Mouse (Mus musculus): ENCODE results near the gene Dennd6b. TPM values are rescaled to one million over a fixed set of nuclear protein-coding genes. Genes with fewer than 3 reads are reported as not detected.

Gene Dennd6b
- total and polyA plus RNA-seq, 2 experiments from 2014 or later: 88.2 to 98.8 TPM

DNA sequence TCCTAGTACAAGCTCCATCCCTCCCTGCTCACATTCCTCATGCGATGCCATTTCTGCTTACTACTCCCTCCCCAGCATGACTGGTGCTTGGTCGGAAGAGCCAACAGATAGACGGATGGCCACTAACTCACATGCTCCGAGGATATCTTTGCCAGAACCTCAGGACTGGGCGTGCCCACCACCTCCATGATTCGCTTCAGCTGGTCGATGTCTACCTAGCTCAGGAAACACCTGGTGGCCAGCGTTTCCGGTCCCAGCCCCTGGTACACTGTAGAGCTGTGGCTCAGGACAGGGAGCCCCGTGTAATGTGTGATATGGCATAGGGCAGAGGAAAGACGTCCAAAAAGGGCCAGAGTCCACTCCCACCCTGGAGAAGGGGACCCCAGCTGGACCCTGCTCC is 51.3 kb downstream of the Dennd6b start:
- Histone ChIP-seq H3K27ac (ENCODE audit: low read depth, low read length) (no peak overlapping the region), H3K36me3 (ENCODE audit: insufficient read depth, low read length) (no peaks in the 10 kb centered on the region), H3K9ac (replicated peaks; ENCODE audit: low read length, poor library complexity, severe bottlenecking) (no peak overlapping the region), H3K4me3 (ENCODE audit: low read depth, low read length) (no peak overlapping the region), H3K4me1 (ENCODE audit: insufficient read depth, low read length) (peaks cover 27% of the 10 kb centered on the region), H3K27me3 (ENCODE audit: insufficient read depth, low read length) (no peaks in the 10 kb centered on the region), H3K9me3 (ENCODE audit: low read length) (no peaks in the 10 kb centered on the region), H3K4me2 (ENCODE audit: low read depth, low read length, poor library complexity, severe bottlenecking) (no peak overlapping the region)
- WGBS: 91% methylated on average over 11 of the region's 11 CpGs
- TF ChIP-seq CTCF (IDR thresholded peaks at IDR 0.05): no peak
- no peak for DNase-seq (ENCODE audit: low spot score)
- no peak for ATAC-seq (ENCODE audit: low FRiP score)

DNA sequence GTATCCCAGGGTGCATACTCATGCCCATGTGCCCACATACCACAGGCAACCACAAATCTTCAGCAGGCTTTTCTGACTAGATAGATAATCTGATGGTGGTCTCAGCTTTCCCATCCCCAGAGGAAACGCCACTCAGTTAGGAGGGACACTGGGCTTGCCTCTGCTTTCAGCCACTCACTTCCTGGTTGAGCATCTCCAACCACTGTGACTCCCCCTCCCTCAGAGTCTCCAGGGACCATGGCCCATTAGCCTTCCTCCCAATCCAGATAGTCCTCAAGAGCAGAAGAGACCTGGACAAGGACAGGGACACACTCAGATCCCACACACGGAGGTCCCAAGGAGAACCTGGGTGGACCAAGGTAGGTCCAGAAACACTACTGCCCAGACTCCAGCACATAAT is 53.2 kb downstream of the Dennd6b start:
- Histone ChIP-seq H3K36me3 (ENCODE audit: insufficient read depth, low read length) (no peaks in the 10 kb centered on the region), H3K4me1 (ENCODE audit: insufficient read depth, low read length) (peaks cover 22% of the 10 kb centered on the region), H3K27me3 (ENCODE audit: insufficient read depth, low read length) (peaks cover 5% of the 10 kb centered on the region; the same call in 1 of the 2 replicates), H3K27ac (ENCODE audit: low read depth, low read length) (no peak overlapping the region), H3K9ac (replicated peaks; ENCODE audit: low read length, poor library complexity, severe bottlenecking) (no peak overlapping the region), H3K4me2 (ENCODE audit: low read depth, low read length, poor library complexity, severe bottlenecking) (no peak overlapping the region), H3K9me3 (ENCODE audit: low read length) (no peaks in the 10 kb centered on the region), H3K4me3 (ENCODE audit: low read depth, low read length) (no peak overlapping the region)
- WGBS: 89% methylated on average over 2 of the region's 2 CpGs
- DNase-seq (ENCODE audit: low spot score) (no peak), ATAC-seq (ENCODE audit: low FRiP score) (no peak)
- no peak for TF ChIP-seq CTCF (IDR thresholded peaks at IDR 0.05)

DNA sequence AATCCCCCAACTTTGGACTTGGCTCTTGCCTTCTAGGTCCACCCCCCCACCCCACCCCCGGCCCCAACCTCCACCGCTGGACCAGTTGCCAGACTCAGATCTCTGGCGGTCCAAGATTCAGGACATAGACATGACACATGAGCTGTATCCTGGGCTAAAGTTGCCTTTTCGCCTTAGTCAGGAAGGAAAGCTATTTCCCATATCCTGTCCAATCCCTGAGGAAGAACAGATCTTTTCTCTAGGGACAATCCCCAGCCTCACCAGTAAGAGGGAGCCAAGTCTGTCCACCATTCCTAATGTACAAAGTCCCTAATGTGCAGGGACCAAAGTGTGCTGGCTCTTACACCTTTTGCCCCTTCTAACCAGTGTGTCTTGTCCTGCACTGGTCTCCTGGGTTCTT is 54.4 kb downstream of the Dennd6b start:
- no peak overlapping the region for H3K9ac ChIP-seq (replicated peaks; ENCODE audit: low read length, poor library complexity, severe bottlenecking)
- ATAC-seq (ENCODE audit: low FRiP score) (no peak), DNase-seq (ENCODE audit: low spot score) (no peak)
- no peak overlapping the region for H3K27ac ChIP-seq (ENCODE audit: low read depth, low read length)
- H3K4me1 ChIP-seq (ENCODE audit: insufficient read depth, low read length): peaks cover 14% of the 10 kb centered on the region; the same call in 1 of the 2 replicates
- H3K9me3 ChIP-seq (ENCODE audit: low read length): no peaks in the 10 kb centered on the region
- no peak overlapping the region for H3K4me3 ChIP-seq (ENCODE audit: low read depth, low read length)
- H3K27me3 ChIP-seq (ENCODE audit: insufficient read depth, low read length): peaks cover 5% of the 10 kb centered on the region; the same call in 1 of the 2 replicates
- TF ChIP-seq CTCF (IDR thresholded peaks at IDR 0.05): no peak
- WGBS: 72% methylated on average over 4 of the region's 4 CpGs
- H3K4me2 ChIP-seq (ENCODE audit: low read depth, low read length, poor library complexity, severe bottlenecking): no peak overlapping the region
- no peaks in the 10 kb centered on the region for H3K36me3 ChIP-seq (ENCODE audit: insufficient read depth, low read length)

DNA sequence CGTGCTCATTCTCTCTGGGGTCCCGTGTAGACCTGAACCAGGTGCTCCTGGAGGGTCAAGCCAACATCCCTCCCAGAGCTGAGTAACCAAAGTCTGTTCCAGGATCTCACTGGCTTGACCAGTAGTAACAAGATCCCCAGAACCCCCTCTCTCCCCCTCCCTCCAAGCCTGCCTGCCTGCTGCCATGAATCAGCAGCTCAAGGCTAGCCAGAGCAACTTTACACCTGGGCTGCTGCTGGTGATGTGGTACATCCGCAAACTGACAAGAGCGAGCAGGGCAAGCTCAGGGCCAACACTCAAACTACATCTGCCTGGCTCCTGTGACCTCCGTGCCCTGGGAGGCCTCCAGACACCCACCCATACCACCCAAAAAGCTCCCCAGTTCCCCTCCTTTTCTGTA is 54.9 kb downstream of the Dennd6b start:
- H3K4me2 ChIP-seq (ENCODE audit: low read depth, low read length, poor library complexity, severe bottlenecking): no peak overlapping the region
- H3K27ac ChIP-seq (ENCODE audit: low read depth, low read length): no peak overlapping the region
- peaks cover 11% of the 10 kb centered on the region; the same call in 1 of the 2 replicates for H3K4me1 ChIP-seq (ENCODE audit: insufficient read depth, low read length)
- H3K9ac ChIP-seq (replicated peaks; ENCODE audit: low read length, poor library complexity, severe bottlenecking): no peak overlapping the region
- ATAC-seq (ENCODE audit: low FRiP score) (no peak), DNase-seq (ENCODE audit: low spot score) (no peak)
- no peak overlapping the region for H3K4me3 ChIP-seq (ENCODE audit: low read depth, low read length)
- TF ChIP-seq CTCF (IDR thresholded peaks at IDR 0.05): no peak
- H3K36me3 ChIP-seq (ENCODE audit: insufficient read depth, low read length): no peaks in the 10 kb centered on the region
- peaks cover 5% of the 10 kb centered on the region; the same call in 1 of the 2 replicates for H3K27me3 ChIP-seq (ENCODE audit: insufficient read depth, low read length)
- no peaks in the 10 kb centered on the region for H3K9me3 ChIP-seq (ENCODE audit: low read length)
- WGBS: 28% methylated on average over 5 of the region's 5 CpGs

DNA sequence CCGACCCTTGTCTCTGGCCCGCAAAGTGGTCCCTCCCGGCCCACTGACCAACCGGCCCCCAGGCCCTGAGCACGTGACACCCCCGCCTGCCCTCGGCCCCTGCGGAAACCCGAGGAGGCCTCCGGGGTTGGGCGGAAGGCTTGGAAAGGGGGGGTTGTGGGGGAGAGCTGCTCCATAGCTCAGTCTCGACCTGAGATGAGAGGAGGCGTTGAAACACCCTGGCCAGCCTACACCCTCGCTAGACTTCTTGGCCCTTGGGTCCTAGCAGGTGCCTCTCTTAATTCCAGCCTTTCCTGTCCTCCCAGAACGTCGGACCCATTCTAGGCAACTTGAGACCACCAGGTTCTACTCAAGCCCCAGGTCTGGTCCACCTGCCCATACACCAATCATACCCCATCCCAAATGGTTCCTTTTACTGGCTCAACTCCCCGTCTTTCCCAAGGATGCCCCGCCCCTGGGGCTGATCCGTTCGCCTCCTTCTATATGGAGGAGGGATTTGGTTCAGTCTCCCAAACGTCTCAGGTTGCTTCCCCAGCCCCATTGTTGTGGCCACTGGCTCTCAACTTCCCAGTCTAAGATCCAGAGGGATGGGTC is 55.5 kb downstream of the Dennd6b start, which contains the start of gene Mapk12:
TSS of gene Mapk12 (minus strand) at position 45 of the 594 bp plus-strand sequence.
- peak; percentile 36; the same call in 1 of the 2 replicates for ATAC-seq (ENCODE audit: low FRiP score)
- Histone ChIP-seq H3K4me3 (ENCODE audit: low read depth, low read length) (peak within 1 kb of the TSS; percentile 49), H3K27me3 (ENCODE audit: insufficient read depth, low read length) (peaks cover 5% of the 10 kb centered on the region; the same call in 1 of the 2 replicates), H3K36me3 (ENCODE audit: insufficient read depth, low read length) (no peaks in the 10 kb centered on the region), H3K9ac (replicated peaks; ENCODE audit: low read length, poor library complexity, severe bottlenecking) (peak within 1 kb of the TSS; percentile 57), H3K4me2 (ENCODE audit: low read depth, low read length, poor library complexity, severe bottlenecking) (peak within 1 kb of the TSS; percentile 99), H3K9me3 (ENCODE audit: low read length) (no peaks in the 10 kb centered on the region), H3K4me1 (ENCODE audit: insufficient read depth, low read length) (peaks cover 10% of the 10 kb centered on the region; the same call in 1 of the 2 replicates), H3K27ac (ENCODE audit: low read depth, low read length) (no peak within 1 kb of the TSS)
- no peak for TF ChIP-seq CTCF (IDR thresholded peaks at IDR 0.05)
- no peak for DNase-seq (ENCODE audit: low spot score)
- 2% methylated on average over 21 of the region's 21 CpGs for WGBS

DNA sequence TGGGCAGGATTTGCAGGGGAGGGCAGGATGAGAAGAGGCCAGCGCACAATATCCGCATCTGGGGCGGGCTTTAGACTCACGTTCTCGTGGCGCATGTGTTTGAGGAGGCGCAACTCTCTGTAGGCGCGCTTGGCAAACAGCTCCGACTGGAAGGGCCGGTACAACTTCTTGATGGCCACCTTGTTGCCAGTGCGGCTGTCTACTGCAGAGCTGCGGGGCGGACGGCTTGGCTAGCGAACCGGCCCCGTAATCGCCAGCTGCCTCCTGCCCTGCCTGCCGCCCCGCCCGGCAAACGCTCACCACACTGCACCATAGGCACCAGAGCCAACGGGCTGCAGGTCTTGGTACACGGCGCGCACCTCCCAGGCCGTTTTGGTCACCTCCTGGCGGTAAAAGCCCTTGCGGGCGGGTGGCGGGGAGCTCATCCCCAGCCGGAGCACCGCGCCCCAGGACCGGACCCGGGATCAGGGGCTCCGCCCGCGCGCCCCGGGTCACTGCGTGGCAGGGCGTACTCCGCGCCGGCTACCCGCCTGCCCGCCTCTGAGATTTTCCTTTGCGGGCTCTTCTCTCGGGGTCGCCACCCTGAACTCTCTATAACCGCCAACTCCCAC is 56.1 kb downstream of the Dennd6b start:
- DNase-seq (ENCODE audit: low spot score): peak; percentile 24

More for the DNA sequence above, 56.1 kb downstream of the Dennd6b start:
- no peak for TF ChIP-seq CTCF (IDR thresholded peaks at IDR 0.05)
- no peak for ATAC-seq (ENCODE audit: low FRiP score)
- no peak overlapping the region for H3K27ac ChIP-seq (ENCODE audit: low read depth, low read length)
- no peaks in the 10 kb centered on the region for H3K9me3 ChIP-seq (ENCODE audit: low read length)
- peak overlapping the region; percentile 99 for H3K4me2 ChIP-seq (ENCODE audit: low read depth, low read length, poor library complexity, severe bottlenecking)
- H3K9ac ChIP-seq (replicated peaks; ENCODE audit: low read length, poor library complexity, severe bottlenecking): peak overlapping the region; percentile 57
- H3K4me1 ChIP-seq (ENCODE audit: insufficient read depth, low read length): peaks cover 10% of the 10 kb centered on the region; the same call in 1 of the 2 replicates
- peak overlapping the region; percentile 49 for H3K4me3 ChIP-seq (ENCODE audit: low read depth, low read length)
- whole genome bisulfite sequencing: under 1% methylated on average over 45 of the region's 53 CpGs
- no peaks in the 10 kb centered on the region for H3K36me3 ChIP-seq (ENCODE audit: insufficient read depth, low read length)
- peaks cover 5% of the 10 kb centered on the region; the same call in 1 of the 2 replicates for H3K27me3 ChIP-seq (ENCODE audit: insufficient read depth, low read length)

Measured in midbrain, postnatal 0 days (tissue).